In genomic region chr13:44468963-44469674, GRCm38 (mm10) we compare ENCODE assay signal across 9 mouse cellular contexts.
A peak's percentile ranks its signal among the peaks of the same experiment; 100 is the strongest.
DNase-seq lines count a peak whose midpoint lies in the region.
"Had no signal": no experiment of that assay in that cellular context is flagged by ENCODE, and none has a peak within 500 bp of the region (broad histone marks: within the 10 kb centered on the region; RNA-seq: fewer than 3 reads in every experiment).

No protein-coding gene starts in this region.

- DNase-seq in kidney, postnatal 14 days = peak; percentile 36
- DNase-seq in kidney, adult 11 months = no peak
- DNase-seq in adrenal gland, postnatal 25 days = peak; percentile 18
- peak; percentile 40 to 68 for DNase-seq in gastrocnemius, adult 8-10 months (ENCODE audit: low spot score in 2 of 2)
- DNase-seq in lung, postnatal 14 days = peak; percentile 15
- no peak for DNase-seq in left cerebral cortex, postnatal 25 days (ENCODE audit: low spot score in 2 of 2)
- DNase-seq in layer of hippocampus, adult 8-10 months (ENCODE audit: low spot score in 2 of 2) = no peak
- no peak for DNase-seq in frontal cortex, postnatal 10 days (ENCODE audit: low spot score in 2 of 2)
- DNase-seq: right cerebral cortex, postnatal 14 days had no signal

- intact Hi-C loops in left cerebral cortex, postnatal 25 days (cut with DNase I) = no loop called here

Comparison
In these comparisons a context has a peak if more than half of its experiments do, and no peak if none do; other contexts are left out.
1. DNase-seq: peak in kidney, postnatal 14 days (single experiment), adrenal gland, postnatal 25 days (single experiment), gastrocnemius, adult 8-10 months (2 of 2) and lung, postnatal 14 days (single experiment); none in kidney, adult 11 months (single experiment), left cerebral cortex, postnatal 25 days (0 of 2), layer of hippocampus, adult 8-10 months (0 of 2) and frontal cortex, postnatal 10 days (0 of 2).